Mouse (Mus musculus) midbrain, embryonic 10.5 days (tissue): ENCODE data around the gene Tmem59. TPM values are rescaled to one million over a fixed set of nuclear protein-coding genes. Genes with fewer than 3 reads are reported as not detected.

Source experiments
- DNase-seq: peaks from one replicate; pipeline ENCODE4 v3.0.0-alpha.2; 2017; ENCODE audit warnings: low spot score
- H3K27ac ChIP-seq: fragments of 300-500 bp; sonication (generic); replicated peaks from 2 replicates; pipeline ENCODE4 v1.5.1; 2016; ENCODE audit warnings: mild to moderate bottlenecking
- H3K27me3 ChIP-seq: fragments of 300-500 bp; sonication (generic); 2 replicates; pipeline ENCODE4 v1.6.1; 2016; ENCODE audit warnings: low read depth, mild to moderate bottlenecking; ENCODE audit not compliant: poor library complexity, severe bottlenecking
- H3K36me3 ChIP-seq: fragments of 300-500 bp; sonication (generic); 2 replicates; pipeline ENCODE4 v1.6.1; 2016; ENCODE audit warnings: mild to moderate bottlenecking, moderate library complexity
- H3K4me1 ChIP-seq: fragments of 300-500 bp; sonication (generic); 2 replicates; pipeline ENCODE4 v1.6.1; 2016
- H3K4me3 ChIP-seq: fragments of 300-500 bp; sonication (generic); 2 replicates; pipeline ENCODE4 v1.5.1; 2016; ENCODE audit warnings: mild to moderate bottlenecking, moderate library complexity
- H3K9me3 ChIP-seq: fragments of 300-500 bp; sonication (generic); replicated peaks from 2 replicates; pipeline ENCODE4 v1.6.1; 2016; ENCODE audit warnings: mild to moderate bottlenecking
- WGBS: fragments of 180-500 bp; shearing (Covaris S2); methylation state at CpG from one replicate; pipeline ENCODE4 v1.1.7; 2016; 5-methylcytosine and 5-hydroxymethylcytosine counted together
- polyA plus RNA-seq: library from polyadenylated mRNA; unstranded; fragments of >200 nt; fragmentation: Nextera tagmentation; extraction: Ambion mirVana; gene quantifications from 2 replicates; pipeline ENCODE4 v1.2.1, GENCODE M21; 2016

Tmem59 gene
- polyA plus RNA-seq, 1 experiment from 2014 or later, result 279 TPM

DNA sequence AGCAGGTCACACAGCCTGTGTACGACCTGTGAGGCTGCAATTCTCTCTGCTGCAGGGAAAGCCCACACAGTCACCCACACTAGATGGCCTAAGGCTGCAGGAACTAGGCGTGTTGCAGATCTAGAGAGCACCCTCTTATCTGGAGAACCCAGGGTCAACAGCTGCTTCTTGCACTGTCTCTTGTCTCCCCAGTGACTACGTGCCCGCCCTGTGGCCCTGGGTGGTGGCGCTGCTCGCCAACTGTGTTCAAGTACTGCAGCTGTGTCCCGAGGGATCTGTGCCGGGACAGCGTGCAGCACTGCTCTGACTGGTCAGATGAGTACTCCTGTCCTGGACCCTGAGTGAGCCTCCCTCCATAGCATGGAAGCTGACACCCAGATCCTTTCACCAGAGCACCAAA is 39.4 kb downstream of the Tmem59 start:
- Histone ChIP-seq H3K27me3 (no peaks in the 10 kb centered on the region), H3K27ac (no peak overlapping the region), H3K9me3 (no peaks in the 10 kb centered on the region), H3K36me3 (no peaks in the 10 kb centered on the region), H3K4me1 (no peaks in the 10 kb centered on the region), H3K4me3 (no peak overlapping the region)
- WGBS, result 88% methylated on average over 9 of the region's 9 CpGs
- DNase-seq, result no peak

DNA sequence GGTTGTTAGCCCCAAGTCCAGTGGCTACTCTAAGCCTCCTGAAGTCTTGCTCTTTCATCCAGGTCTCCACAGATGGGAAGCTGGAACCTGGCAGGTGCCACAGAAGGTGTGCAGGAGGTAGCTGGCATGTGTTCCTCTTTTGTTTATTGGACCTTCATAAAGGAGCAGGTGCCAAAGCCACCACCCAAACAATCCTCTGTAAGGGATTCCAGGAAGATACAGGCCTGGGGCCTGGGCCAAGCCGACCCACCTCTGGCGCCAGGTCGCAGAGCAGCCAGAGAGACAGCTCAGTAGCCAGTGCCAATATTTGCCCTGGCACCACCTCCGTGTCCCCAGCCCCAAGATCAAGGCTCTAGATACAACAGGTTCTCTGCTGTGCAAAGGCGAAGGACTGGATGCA is 43.3 kb downstream of the Tmem59 start:
- no peak overlapping the region for H3K27ac ChIP-seq

DNA sequence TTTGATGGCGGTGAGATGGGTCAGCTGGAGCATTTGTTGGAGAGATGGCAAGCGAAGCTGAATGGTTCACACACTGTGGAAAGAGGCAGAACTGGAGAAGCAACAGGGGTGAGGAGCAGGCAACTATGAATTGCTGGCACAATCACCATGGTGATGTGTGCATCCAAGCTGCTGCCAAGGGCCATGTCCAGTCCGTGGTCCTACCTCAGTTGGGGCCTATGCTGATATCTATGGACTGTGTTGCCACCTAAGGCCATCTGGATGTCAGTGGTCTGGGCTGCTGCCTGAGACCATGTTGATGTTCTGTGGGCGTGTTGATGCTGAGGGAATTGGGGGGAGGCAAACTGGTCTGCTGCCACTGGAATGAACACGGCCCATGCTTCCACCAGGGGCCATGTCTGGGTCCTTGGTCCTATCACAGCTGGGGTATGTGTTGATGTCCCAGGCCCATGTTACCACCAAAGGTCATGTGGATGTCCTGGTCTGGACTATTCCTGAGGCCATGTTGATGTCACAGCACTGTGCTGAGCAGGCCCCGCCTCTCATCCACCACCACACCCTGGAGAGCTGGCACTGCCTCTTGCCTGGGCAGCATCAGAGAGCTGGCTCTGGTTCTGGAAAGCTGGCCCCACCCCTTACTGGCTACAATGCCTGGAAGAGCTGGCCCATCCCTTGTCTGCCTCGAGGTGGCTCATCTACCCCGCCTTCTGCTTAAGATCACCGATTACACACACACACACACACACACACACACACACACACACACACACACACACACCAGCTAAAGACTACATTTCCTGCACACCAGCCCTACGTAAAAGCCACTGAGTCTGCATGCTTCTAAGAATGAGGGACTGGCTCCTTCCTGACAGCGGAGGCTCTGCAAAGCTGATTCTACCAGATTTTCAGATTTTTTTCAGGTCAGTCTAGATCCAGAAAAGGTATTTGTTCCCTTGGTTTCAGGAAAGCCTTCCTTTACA is 45.3 kb downstream of the Tmem59 start:
- no peak overlapping the region for H3K4me3 ChIP-seq
- no peak overlapping the region for H3K27ac ChIP-seq
- WGBS, result 87% methylated on average over 11 of the region's 11 CpGs
- H3K36me3 ChIP-seq, result no peaks in the 10 kb centered on the region
- H3K27me3 ChIP-seq, result no peaks in the 10 kb centered on the region
- no peaks in the 10 kb centered on the region for H3K9me3 ChIP-seq
- H3K4me1 ChIP-seq, result no peaks in the 10 kb centered on the region
- no peak for DNase-seq

More for the DNA sequence above, 43.3 kb downstream of the Tmem59 start:
- Histone ChIP-seq H3K27me3 (no peaks in the 10 kb centered on the region), H3K4me1 (no peaks in the 10 kb centered on the region), H3K4me3 (no peak overlapping the region), H3K9me3 (no peaks in the 10 kb centered on the region), H3K36me3 (no peaks in the 10 kb centered on the region)
- WGBS, result 89% methylated on average over 5 of the region's 5 CpGs
- DNase-seq, result no peak

GRCm38 (mm10) chr4:107226313-107226712 is 48.1 kb downstream of the Tmem59 start:
- Histone ChIP-seq H3K27me3 (no peaks in the 10 kb centered on the region), H3K27ac (no peak overlapping the region), H3K9me3 (no peaks in the 10 kb centered on the region), H3K4me1 (no peaks in the 10 kb centered on the region), H3K4me3 (no peak overlapping the region), H3K36me3 (0 out of 2 replicates have a peak, but pooled peaks cover 2% of the 10 kb centered on the region)
- DNase-seq, result no peak
- 91% methylated on average over 2 of the region's 2 CpGs for WGBS

GRCm38 (mm10) chr4:107232219-107232618 is 54.0 kb downstream of the Tmem59 start:
- no peaks in the 10 kb centered on the region for H3K4me1 ChIP-seq
- 63% methylated on average over 3 of the region's 3 CpGs for WGBS
- no peak for DNase-seq
- H3K27me3 ChIP-seq, result no peaks in the 10 kb centered on the region
- H3K4me3 ChIP-seq, result no peak overlapping the region
- H3K36me3 ChIP-seq, result peaks cover 60% of the 10 kb centered on the region
- no peak overlapping the region for H3K27ac ChIP-seq
- no peaks in the 10 kb centered on the region for H3K9me3 ChIP-seq

DNA sequence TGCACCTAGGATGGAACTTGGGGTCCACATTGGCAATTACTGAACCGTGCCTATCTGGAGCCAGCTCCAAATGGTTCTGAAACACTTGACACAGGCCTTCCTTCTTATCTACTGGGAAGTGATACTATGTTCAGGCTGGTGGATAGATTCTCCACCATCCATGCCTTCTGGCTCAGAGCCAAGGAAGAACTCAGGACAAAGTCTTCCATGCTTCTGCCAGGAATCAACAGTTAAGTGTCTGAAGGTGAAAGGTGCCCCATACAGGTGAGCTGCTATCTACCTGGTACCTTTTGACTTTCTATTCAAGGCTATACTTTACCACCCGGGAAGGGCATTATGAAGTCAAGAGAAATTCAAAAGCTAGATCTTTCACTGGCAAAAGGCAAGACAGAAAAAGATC is 60.1 kb downstream of the Tmem59 start:
- no peak for DNase-seq
- no peaks in the 10 kb centered on the region for H3K27me3 ChIP-seq
- no peaks in the 10 kb centered on the region for H3K4me1 ChIP-seq
- no peaks in the 10 kb centered on the region for H3K9me3 ChIP-seq
- WGBS, result 97% methylated on average over 2 of the region's 2 CpGs
- H3K27ac ChIP-seq, result no peak overlapping the region
- H3K4me3 ChIP-seq, result no peak overlapping the region
- peaks cover 97% of the 10 kb centered on the region for H3K36me3 ChIP-seq

DNA sequence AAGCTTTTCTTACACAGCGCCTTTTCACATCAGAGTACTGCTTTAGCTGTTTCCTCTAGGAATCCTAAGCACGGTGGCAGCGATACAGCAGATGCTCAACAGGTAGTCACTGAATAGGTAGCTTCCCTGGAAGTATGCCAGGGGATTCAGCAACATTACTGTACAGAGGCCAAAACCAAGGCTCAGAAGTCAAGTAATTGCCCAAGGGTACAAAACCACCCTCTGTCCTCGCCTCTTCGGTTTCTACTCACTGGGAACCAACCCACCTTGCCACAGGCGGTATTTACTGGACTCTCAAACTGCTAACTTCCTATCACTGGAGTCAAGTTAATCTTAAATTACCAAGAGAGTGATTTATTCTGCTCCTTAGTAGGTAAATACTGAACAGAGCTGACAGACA is 62.0 kb downstream of the Tmem59 start:
- H3K36me3 ChIP-seq, result peaks cover 78% of the 10 kb centered on the region
- no peaks in the 10 kb centered on the region for H3K9me3 ChIP-seq
- no peak for DNase-seq
- peaks cover 8% of the 10 kb centered on the region for H3K4me1 ChIP-seq
- H3K27ac ChIP-seq, result no peak overlapping the region
- no peaks in the 10 kb centered on the region for H3K27me3 ChIP-seq
- no peak overlapping the region for H3K4me3 ChIP-seq
- WGBS, result 96% methylated on average over 6 of the region's 6 CpGs

DNA sequence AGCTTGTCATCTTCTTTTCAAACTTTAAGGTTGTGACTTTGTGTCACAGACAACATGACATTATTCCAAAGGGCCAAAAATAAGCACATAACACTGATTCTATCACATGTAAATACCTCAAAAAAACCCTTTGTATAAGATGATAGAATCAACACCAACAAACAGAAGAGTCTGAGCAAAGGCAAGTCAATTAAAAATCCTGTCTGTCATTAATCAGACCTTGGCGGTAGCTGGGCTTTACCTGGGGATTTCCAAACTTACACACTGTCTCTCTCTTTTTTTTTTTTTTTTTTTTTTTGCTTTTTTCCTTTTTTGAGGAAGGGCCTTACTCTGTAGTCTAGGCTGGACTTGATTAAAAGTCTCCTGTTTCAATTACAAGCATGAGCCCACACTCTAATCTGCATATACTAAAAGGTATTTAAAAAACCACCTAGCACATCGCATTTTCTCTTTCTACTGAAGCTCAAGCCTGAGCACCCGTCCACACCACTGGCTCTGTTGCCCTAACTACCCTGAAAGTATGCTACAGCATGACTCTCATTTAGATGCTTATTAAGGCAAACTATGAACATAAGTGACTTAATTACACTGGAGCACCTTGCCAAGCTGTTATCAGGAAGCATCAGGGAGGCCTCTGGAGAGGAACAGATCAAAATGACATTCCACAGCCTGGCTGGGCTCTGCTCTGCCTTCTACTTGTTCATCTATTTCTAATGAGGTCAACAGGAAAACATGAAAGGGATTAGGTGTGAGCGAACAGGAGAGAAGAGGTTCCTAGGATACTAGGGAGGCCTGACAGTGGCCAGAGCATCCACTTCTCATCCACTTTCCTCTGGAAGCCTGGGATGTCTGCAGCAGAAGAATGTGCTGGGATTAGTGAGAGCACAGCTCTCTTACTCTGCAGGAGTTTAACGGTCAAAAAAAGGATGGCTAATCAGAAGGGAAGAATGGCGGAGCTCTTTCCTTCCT is 65.5 kb downstream of the Tmem59 start:
- Histone ChIP-seq H3K4me1 (peaks cover 16% of the 10 kb centered on the region), H3K27me3 (no peaks in the 10 kb centered on the region), H3K36me3 (peaks cover 52% of the 10 kb centered on the region), H3K27ac (no peak overlapping the region), H3K4me3 (no peak overlapping the region), H3K9me3 (no peaks in the 10 kb centered on the region)
- WGBS, result 78% methylated on average over 6 of the region's 6 CpGs
- no peak for DNase-seq

- no peak overlapping the region for H3K27ac ChIP-seq
- peaks cover 30% of the 10 kb centered on the region for H3K4me1 ChIP-seq
- peaks cover 36% of the 10 kb centered on the region for H3K36me3 ChIP-seq
- no peaks in the 10 kb centered on the region for H3K9me3 ChIP-seq
- H3K27me3 ChIP-seq, result no peaks in the 10 kb centered on the region
- no peak overlapping the region for H3K4me3 ChIP-seq
- DNase-seq, result no peak
- WGBS, result 77% methylated on average over 2 of the region's 2 CpGs
Measured at GRCm38 (mm10) chr4:107245368-107245767, 67.2 kb downstream of the Tmem59 start.

GRCm38 (mm10) chr4:107246040-107246439 is 67.8 kb downstream of the Tmem59 start:
- DNase-seq, result no peak
- peaks cover 29% of the 10 kb centered on the region for H3K36me3 ChIP-seq
- H3K4me3 ChIP-seq, result no peak overlapping the region
- H3K9me3 ChIP-seq, result no peaks in the 10 kb centered on the region
- no peaks in the 10 kb centered on the region for H3K27me3 ChIP-seq
- H3K4me1 ChIP-seq, result peaks cover 36% of the 10 kb centered on the region
- H3K27ac ChIP-seq, result no peak overlapping the region
- 81% methylated on average over 1 of the region's 1 CpGs for WGBS

GRCm38 (mm10) chr4:107247110-107247509 is 68.9 kb downstream of the Tmem59 start:
- H3K9me3 ChIP-seq, result no peaks in the 10 kb centered on the region
- 85% methylated on average over 9 of the region's 9 CpGs for WGBS

GRCm38 (mm10) chr4:107248061-107248460 is 69.9 kb downstream of the Tmem59 start:
- WGBS, result 94% methylated on average over 3 of the region's 3 CpGs
- H3K36me3 ChIP-seq, result peaks cover 10% of the 10 kb centered on the region
- H3K9me3 ChIP-seq, result no peaks in the 10 kb centered on the region
- no peak overlapping the region for H3K27ac ChIP-seq
- no peaks in the 10 kb centered on the region for H3K27me3 ChIP-seq
- no peak overlapping the region for H3K4me3 ChIP-seq
- DNase-seq, result no peak
- peaks cover 53% of the 10 kb centered on the region for H3K4me1 ChIP-seq

More at GRCm38 (mm10) chr4:107247110-107247509, 68.9 kb downstream of the Tmem59 start:
- Histone ChIP-seq H3K4me1 (peaks cover 44% of the 10 kb centered on the region), H3K27me3 (no peaks in the 10 kb centered on the region), H3K36me3 (peaks cover 18% of the 10 kb centered on the region), H3K27ac (no peak overlapping the region), H3K4me3 (no peak overlapping the region)
- DNase-seq, result no peak
